Mouse (Mus musculus) myocyte (in vitro differentiated cells): ENCODE measurements around the gene Perm1.

Source experiments
- CEBPB ChIP-seq: IDR thresholded peaks from 2 replicates; pipeline ENCODE4 v1.6.1; 2011; ENCODE audit warnings: mild to moderate bottlenecking, moderate library complexity; ENCODE audit not compliant: poor library complexity, insufficient read depth, severe bottlenecking
- E2F4 ChIP-seq: IDR thresholded peaks from one replicate; pipeline ENCODE4 v1.6.1; 2011; ENCODE audit warnings: mild to moderate bottlenecking, control low read depth, moderate library complexity; ENCODE audit not compliant: insufficient read depth
- MAX ChIP-seq: IDR thresholded peaks from one replicate; pipeline ENCODE4 v1.6.1; 2011; ENCODE audit warnings: low read depth, mild to moderate bottlenecking, control low read depth
- MYOD1 ChIP-seq, 3 experiments: IDR thresholded peaks; one replicate each; pipeline ENCODE4 v1.6.1; 2011; ENCODE audit warnings: control low read depth in 2 of 3, low read depth in 2 of 3, mild to moderate bottlenecking in 2 of 3, moderate library complexity in 1 of 3; ENCODE audit not compliant: insufficient read length in 2 of 3, control insufficient read depth in 1 of 3
- MYOG ChIP-seq, 3 experiments: IDR thresholded peaks; one replicate each; pipeline ENCODE4 v1.6.1; 2011; ENCODE audit warnings: control low read depth in 2 of 3, low read depth in 2 of 3, mild to moderate bottlenecking in 2 of 3; ENCODE audit not compliant: insufficient read length in 2 of 3, control insufficient read depth in 1 of 3, insufficient read depth in 1 of 3
- POLR2A ChIP-seq: IDR thresholded peaks from one replicate; pipeline ENCODE4 v1.6.1; 2011; ENCODE audit warnings: low read depth, mild to moderate bottlenecking, control low read depth, moderate library complexity; ENCODE audit not compliant: insufficient read length
- POLR2AphosphoS2 ChIP-seq: IDR thresholded peaks from one replicate; pipeline ENCODE4 v1.6.1; 2011; ENCODE audit warnings: low read depth, control low read depth; ENCODE audit not compliant: insufficient read length
- REST ChIP-seq: IDR thresholded peaks from one replicate; pipeline ENCODE4 v1.6.1; 2011; ENCODE audit warnings: mild to moderate bottlenecking, control low read depth, moderate library complexity; ENCODE audit not compliant: insufficient read depth, insufficient read length
- SRF ChIP-seq: IDR thresholded peaks from one replicate; pipeline ENCODE4 v1.6.1; 2011; ENCODE audit warnings: low read depth; ENCODE audit not compliant: control insufficient read depth, insufficient read length
- TCF12 ChIP-seq: IDR thresholded peaks from one replicate; pipeline ENCODE4 v1.6.1; 2011; ENCODE audit warnings: mild to moderate bottlenecking, control low read depth; ENCODE audit not compliant: poor library complexity, insufficient read depth, severe bottlenecking
- USF1 ChIP-seq: IDR thresholded peaks from one replicate; pipeline ENCODE4 v1.6.1; 2011; ENCODE audit warnings: low read depth, mild to moderate bottlenecking, control low read depth, moderate library complexity

DNA sequence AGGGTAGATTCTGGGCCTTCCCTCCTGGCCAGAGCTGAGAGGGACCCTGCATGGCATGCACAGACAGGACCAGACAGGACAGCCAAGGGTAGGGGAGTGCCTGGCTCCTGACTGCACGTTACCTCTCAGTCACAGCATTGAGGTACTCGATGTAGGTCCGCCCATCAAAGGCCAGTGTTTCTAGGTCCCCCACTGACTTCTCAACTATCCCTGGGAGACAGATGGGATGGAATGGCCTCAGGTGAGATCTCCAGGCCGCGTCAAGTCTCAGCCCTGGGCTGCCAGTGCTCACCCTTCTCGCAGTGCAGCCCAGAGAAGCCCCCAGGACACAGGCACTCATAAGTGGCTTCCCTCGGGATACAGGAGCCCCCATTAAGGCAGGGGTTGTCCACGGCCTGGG, 47.1 kb upstream of the Perm1 start:
- TF ChIP-seq POLR2A: no peak
- no peak for TF ChIP-seq CEBPB
- no peak for TF ChIP-seq USF1
- no peak for TF ChIP-seq POLR2AphosphoS2
- no peak for TF ChIP-seq E2F4
- no peak for TF ChIP-seq MYOD1 (IDR thresholded peaks at IDR 0.05; ENCODE audit: control insufficient read depth in 1 of 3, insufficient read length in 2 of 3, low read depth in 2 of 3)
- no peak for TF ChIP-seq TCF12
- TF ChIP-seq MAX: no peak
- no peak for TF ChIP-seq REST
- no peak for TF ChIP-seq MYOG (IDR thresholded peaks at IDR 0.05; ENCODE audit: control insufficient read depth in 1 of 3, insufficient read depth in 1 of 3, insufficient read length in 2 of 3, low read depth in 2 of 3)
- no peak for TF ChIP-seq SRF
